Mouse (Mus musculus) heart, embryonic 10.5 days (tissue): ENCODE measurements around the gene Hmx1. TPM values are rescaled to one million over a fixed set of nuclear protein-coding genes. Genes with fewer than 3 reads are reported as not detected.
A peak's percentile ranks its signal among the peaks of the same experiment; 100 is the strongest.

Experiments
- DNase-seq: peaks from one replicate; pipeline ENCODE4 v3.0.0-alpha.2; 2017; ENCODE audit warnings: low spot score
- H3K27ac ChIP-seq: fragments of 300-500 bp; sonication (generic); 2 replicates; pipeline ENCODE4 v1.5.1; 2016; ENCODE audit warnings: mild to moderate bottlenecking
- H3K27me3 ChIP-seq: fragments of 300-500 bp; sonication (generic); 2 replicates; pipeline ENCODE4 v1.6.1; 2016; ENCODE audit warnings: mild to moderate bottlenecking; ENCODE audit not compliant: poor library complexity, insufficient read depth, severe bottlenecking
- H3K36me3 ChIP-seq: fragments of 300-500 bp; sonication (generic); 2 replicates; pipeline ENCODE4 v1.6.1; 2016; ENCODE audit warnings: mild to moderate bottlenecking, moderate library complexity
- H3K4me1 ChIP-seq: fragments of 300-500 bp; sonication (generic); 2 replicates; pipeline ENCODE4 v1.6.1; 2016; ENCODE audit warnings: mild to moderate bottlenecking
- H3K4me3 ChIP-seq: fragments of 300-500 bp; sonication (generic); 2 replicates; pipeline ENCODE4 v1.5.1; 2016; ENCODE audit warnings: mild to moderate bottlenecking, moderate library complexity
- H3K9me3 ChIP-seq: fragments of 300-500 bp; sonication (generic); 2 replicates; pipeline ENCODE4 v1.6.1; 2016; ENCODE audit warnings: mild to moderate bottlenecking, moderate library complexity
- WGBS: fragments of 180-500 bp; shearing (Covaris S2); methylation state at CpG from one replicate; pipeline ENCODE4 v1.1.7; 2016; 5-methylcytosine and 5-hydroxymethylcytosine counted together
- polyA plus RNA-seq: library from polyadenylated mRNA; unstranded; fragments of >200 nt; fragmentation: Nextera tagmentation; extraction: Ambion mirVana; gene quantifications from 2 replicates; pipeline ENCODE4 v1.2.1, GENCODE M21; 2016

Hmx1 gene
- polyA plus RNA-seq, 1 experiment from 2014 or later = 0.41 TPM

GRCm38 (mm10) chr5:35444731-35445130 is 55.8 kb downstream of the Hmx1 start:
- no peak overlapping the region for H3K27ac ChIP-seq
- no peak for DNase-seq
- H3K9me3 ChIP-seq = no peaks in the 10 kb centered on the region
- WGBS = 78% methylated on average over 12 of the region's 12 CpGs
- H3K4me3 ChIP-seq = no peak overlapping the region
- H3K36me3 ChIP-seq = no peaks in the 10 kb centered on the region
- peaks cover 57% of the 10 kb centered on the region for H3K27me3 ChIP-seq
- H3K4me1 ChIP-seq = peaks cover 8% of the 10 kb centered on the region

GRCm38 (mm10) chr5:35447656-35448443 is 58.9 kb downstream of the Hmx1 start:
- peak overlapping the region; percentile 49 for H3K4me3 ChIP-seq
- no peaks in the 10 kb centered on the region for H3K36me3 ChIP-seq
- no peaks in the 10 kb centered on the region for H3K9me3 ChIP-seq
- WGBS = 22% methylated on average over 27 of the region's 27 CpGs
- no peak overlapping the region for H3K27ac ChIP-seq
- peaks cover 72% of the 10 kb centered on the region for H3K27me3 ChIP-seq
- peaks cover 8% of the 10 kb centered on the region for H3K4me1 ChIP-seq
- no peak for DNase-seq

Other genes starting within 250 kb of the Hmx1 start
- 0.06 and 0.29 TPM in 2 replicates for gene Adra2c, start 110.8 kb upstream of the Hmx1 start, polyA plus RNA-seq
- gene Cpz, start 136.6 kb downstream of the Hmx1 start, polyA plus RNA-seq = 5.0 and 8.3 TPM in 2 replicates
- gene Trmt44, start 186.0 kb downstream of the Hmx1 start, polyA plus RNA-seq = 5.6 and 9.4 TPM in 2 replicates
- 9.9 and 10.3 TPM in 2 replicates for gene Acox3, start 193.9 kb downstream of the Hmx1 start, polyA plus RNA-seq